Mouse (Mus musculus) thymus, adult 2 months (tissue): ENCODE measurements around the gene Syt17.

Source experiments
- CTCF ChIP-seq: fragments of 200-500 bp; IDR thresholded peaks from 2 replicates; pipeline ENCODE4 v1.5.1; 2012; ENCODE audit warnings: mild to moderate bottlenecking, control low read depth, low read length, moderate library complexity, borderline replicate concordance; ENCODE audit not compliant: control insufficient read depth, poor library complexity, insufficient read depth; ENCODE audit errors: extremely low read depth
- POLR2A ChIP-seq: fragments of 200-500 bp; IDR thresholded peaks from 2 replicates; pipeline ENCODE4 v1.6.1; 2012; ENCODE audit warnings: mild to moderate bottlenecking, low read length, control low read depth, moderate library complexity; ENCODE audit not compliant: control insufficient read depth, poor library complexity, insufficient read depth; ENCODE audit errors: extremely low read depth

- TF ChIP-seq CTCF: no peak
- TF ChIP-seq POLR2A: no peak
Observed at GRCm38 (mm10) chr7:118494892-118495579, 47.0 kb upstream of the Syt17 start.
